Mouse (Mus musculus) hindbrain, embryonic 14.5 days (tissue): Measurements from ENCODE around the gene E330017A01Rik. TPM values are rescaled to one million over a fixed set of nuclear protein-coding genes. Genes with fewer than 3 reads are reported as not detected.

Experiments
- ATAC-seq: fragments of 200-750 bp; cut with Nextera tagmentation; 2 replicates; pipeline ENCODE4 v1.8.0; 2017; ENCODE audit warnings: moderate number of reproducible peaks, mild to moderate bottlenecking, moderate TSS enrichment, moderate library complexity; ENCODE audit not compliant: low FRiP score
- DNase-seq: peaks from one replicate; pipeline ENCODE4 v3.0.0-alpha.2; 2015; ENCODE audit warnings: low spot score
- H3K27ac ChIP-seq: fragments of 300-500 bp; sonication (generic); 2 replicates; pipeline ENCODE4 v1.5.1; 2014; ENCODE audit warnings: mild to moderate bottlenecking, moderate library complexity
- H3K27me3 ChIP-seq: fragments of 300-500 bp; sonication (generic); 2 replicates; pipeline ENCODE4 v1.6.1; 2014; ENCODE audit warnings: mild to moderate bottlenecking, low read length, mixed read lengths; ENCODE audit not compliant: control insufficient read depth, insufficient read depth
- H3K36me3 ChIP-seq: fragments of 300-500 bp; sonication (generic); replicated peaks from 2 replicates; pipeline ENCODE4 v1.6.1; 2014; ENCODE audit not compliant: control insufficient read depth, insufficient read depth
- H3K4me1 ChIP-seq: fragments of 300-500 bp; sonication (generic); replicated peaks from 2 replicates; pipeline ENCODE4 v1.6.1; 2014; ENCODE audit warnings: antibody characterized with exemption, low read length, mixed read lengths; ENCODE audit not compliant: control insufficient read depth, insufficient read depth
- H3K4me2 ChIP-seq: fragments of 300-500 bp; sonication (generic); replicated peaks from 2 replicates; pipeline ENCODE4 v1.6.1; 2014; ENCODE audit warnings: mild to moderate bottlenecking, moderate library complexity
- H3K4me3 ChIP-seq: fragments of 300-500 bp; sonication (generic); replicated peaks from 2 replicates; pipeline ENCODE4 v1.5.1; 2014; ENCODE audit warnings: mild to moderate bottlenecking, low read length
- H3K9ac ChIP-seq: fragments of 300-500 bp; sonication (generic); 2 replicates; pipeline ENCODE4 v1.6.1; 2014
- H3K9me3 ChIP-seq: fragments of 300-500 bp; sonication (generic); 2 replicates; pipeline ENCODE4 v1.6.1; 2016; ENCODE audit warnings: low read length; ENCODE audit not compliant: control insufficient read depth
- WGBS: fragments of 180-500 bp; shearing (Covaris S2); extraction: QIAGEN DNeasy Blood & Tissue Kit; methylation state at CpG from one replicate; pipeline ENCODE4 v1.1.7; 2014; 5-methylcytosine and 5-hydroxymethylcytosine counted together
- polyA plus RNA-seq: library from polyadenylated mRNA; unstranded; fragments of >200 nt; fragmentation: Nextera tagmentation; extraction: Ambion mirVana; gene quantifications from 2 replicates; pipeline ENCODE4 v1.2.1, GENCODE M21; 2014

E330017A01Rik gene
- not detected in 2 replicates for polyA plus RNA-seq

DNA sequence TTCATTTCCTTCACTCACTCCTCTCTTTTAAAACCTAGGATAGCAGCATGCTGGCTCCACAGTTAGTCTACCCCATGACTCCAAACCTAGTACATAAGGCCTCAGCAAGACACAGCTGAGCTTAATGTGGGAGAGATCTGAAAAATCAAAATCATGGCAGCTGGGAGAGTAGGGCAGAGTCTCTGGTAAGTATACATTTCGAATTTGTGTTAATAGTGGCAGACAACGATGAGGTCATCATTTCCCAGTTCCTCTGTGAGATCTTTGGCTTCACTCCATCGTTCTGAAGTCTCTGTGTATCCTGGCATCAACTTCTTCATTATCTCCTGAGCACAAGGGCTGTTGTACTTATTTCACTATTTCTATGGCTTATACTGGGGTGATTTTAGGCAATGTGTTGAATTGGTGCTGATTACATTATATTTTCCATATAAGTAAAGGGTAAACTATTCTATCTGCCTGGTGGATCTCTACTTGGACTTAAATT lies at the start of gene E330017A01Rik:
Gene E330017A01Rik, minus strand, starts transcription at position 51 of the 487 bp plus-strand sequence.
- 84% methylated on average over 3 of the region's 3 CpGs for WGBS
- H3K9ac ChIP-seq = no peak within 1 kb of the TSS
- no peak within 1 kb of the TSS for H3K27ac ChIP-seq
- H3K4me2 ChIP-seq = no peak within 1 kb of the TSS
- ATAC-seq (no peak), DNase-seq (no peak)
- H3K4me1 ChIP-seq = no peaks in the 10 kb centered on the region
- no peaks in the 10 kb centered on the region for H3K36me3 ChIP-seq
- no peaks in the 10 kb centered on the region for H3K9me3 ChIP-seq
- no peak within 1 kb of the TSS for H3K4me3 ChIP-seq
- no peaks in the 10 kb centered on the region for H3K27me3 ChIP-seq

DNA sequence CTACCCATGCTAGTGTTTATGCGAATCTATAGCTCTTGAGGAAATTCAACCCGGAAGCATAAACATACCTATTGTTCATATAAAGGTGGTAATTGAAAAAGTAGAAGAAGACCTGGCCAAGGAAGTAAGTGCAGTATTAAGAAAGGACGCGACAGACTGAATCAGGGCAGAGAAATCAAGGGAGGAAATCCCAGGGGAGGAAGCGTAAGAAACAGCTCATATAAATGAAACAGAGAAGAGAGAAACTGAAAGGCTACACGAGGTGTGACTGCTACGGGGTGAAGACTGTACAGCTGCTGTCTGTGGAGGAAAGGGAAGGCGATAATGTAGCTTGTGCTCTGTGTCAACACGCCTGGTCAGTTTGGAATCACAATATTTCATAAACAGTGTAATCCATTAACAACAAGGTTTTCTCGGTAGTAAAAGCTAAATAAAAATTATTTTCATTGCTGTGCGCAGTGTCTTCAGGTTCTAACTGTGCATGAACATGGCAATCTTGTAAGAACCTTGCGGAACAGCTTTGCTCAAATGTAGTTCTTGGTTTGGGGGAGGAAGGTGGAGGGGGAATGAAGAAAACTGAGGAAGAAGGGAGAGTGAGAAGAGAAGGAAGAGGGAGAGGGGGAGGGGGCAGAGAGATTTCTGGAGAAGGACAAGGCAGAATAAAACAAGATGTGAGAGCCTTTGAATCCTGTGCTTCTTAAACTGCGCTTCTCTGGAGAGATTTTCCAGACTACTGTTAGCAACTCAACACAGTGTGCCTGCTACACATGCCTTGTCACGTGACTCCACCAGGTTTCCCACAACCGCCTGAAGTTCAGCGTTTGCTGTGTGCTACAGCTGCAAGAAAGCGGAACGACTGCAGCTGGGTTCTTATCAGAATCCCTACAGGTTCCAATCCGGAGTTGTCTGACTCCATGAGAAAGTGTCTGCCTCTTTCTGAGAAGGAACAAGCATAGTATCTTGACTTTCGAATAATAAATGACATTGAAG lies 47.3 kb upstream of the E330017A01Rik start:
- no peaks in the 10 kb centered on the region for H3K9me3 ChIP-seq
- no peak overlapping the region for H3K4me3 ChIP-seq
- no peak for DNase-seq
- H3K27ac ChIP-seq = no peak overlapping the region
- 0 out of 2 replicates have a peak, but pooled peaks cover 5% of the 10 kb centered on the region for H3K36me3 ChIP-seq
- no peak overlapping the region for H3K9ac ChIP-seq
- no peak overlapping the region for H3K4me2 ChIP-seq
- H3K27me3 ChIP-seq = no peaks in the 10 kb centered on the region
- 85% methylated on average over 20 of the region's 20 CpGs for WGBS
- ATAC-seq = no peak
- H3K4me1 ChIP-seq = no peaks in the 10 kb centered on the region

DNA sequence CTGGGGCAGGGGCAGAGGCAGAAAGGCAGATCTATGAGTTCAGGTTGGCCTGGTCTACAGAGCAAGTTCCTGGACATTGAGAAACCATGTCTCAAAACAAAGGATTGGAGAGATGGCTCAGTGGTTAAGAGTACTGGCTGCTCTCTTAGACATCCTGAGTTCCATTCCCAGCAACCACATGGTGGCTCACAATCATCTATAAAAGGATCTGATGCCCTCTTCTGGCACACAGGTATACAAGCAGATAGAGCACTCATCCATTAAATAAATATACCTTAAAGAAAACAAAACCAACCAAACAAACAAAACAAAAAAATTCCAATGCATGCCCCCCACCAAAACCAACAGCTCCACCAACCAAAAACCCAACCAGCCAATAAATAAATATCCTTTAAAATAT lies 46.0 kb upstream of the E330017A01Rik start:
- Histone ChIP-seq H3K27ac (no peak overlapping the region), H3K9me3 (no peaks in the 10 kb centered on the region), H3K9ac (no peak overlapping the region), H3K27me3 (no peaks in the 10 kb centered on the region), H3K4me2 (no peak overlapping the region), H3K36me3 (peaks cover 10% of the 10 kb centered on the region; the same call in 1 of the 2 replicates), H3K4me3 (no peak overlapping the region), H3K4me1 (no peaks in the 10 kb centered on the region)
- no peak for ATAC-seq
- no peak for DNase-seq

DNA sequence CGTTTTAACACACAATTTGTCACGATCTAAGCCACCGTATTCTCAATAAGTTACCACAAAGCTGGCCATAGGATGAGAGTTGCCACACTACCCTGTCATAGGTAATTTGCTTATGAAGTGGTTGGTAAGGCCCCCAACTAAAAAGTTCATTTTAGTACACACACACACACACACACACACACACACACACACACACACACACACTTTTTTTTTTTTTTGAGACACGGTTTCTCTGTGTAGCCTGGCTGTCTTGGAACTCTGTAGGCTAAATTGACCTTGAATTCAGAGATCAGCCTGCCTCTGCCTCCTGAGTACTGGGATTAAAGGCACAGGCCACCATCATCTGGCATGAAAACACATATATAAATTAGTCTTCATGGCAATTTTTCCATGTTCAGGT lies 45.4 kb upstream of the E330017A01Rik start:
- H3K4me1 ChIP-seq = no peaks in the 10 kb centered on the region
- H3K27ac ChIP-seq = no peak overlapping the region
- H3K4me3 ChIP-seq = no peak overlapping the region
- DNase-seq = no peak
- H3K4me2 ChIP-seq = no peak overlapping the region
- H3K9ac ChIP-seq = no peak overlapping the region
- no peaks in the 10 kb centered on the region for H3K27me3 ChIP-seq
- H3K36me3 ChIP-seq = peaks cover 10% of the 10 kb centered on the region
- no peak for ATAC-seq
- WGBS = 94% methylated on average over 4 of the region's 4 CpGs
- H3K9me3 ChIP-seq = no peaks in the 10 kb centered on the region

DNA sequence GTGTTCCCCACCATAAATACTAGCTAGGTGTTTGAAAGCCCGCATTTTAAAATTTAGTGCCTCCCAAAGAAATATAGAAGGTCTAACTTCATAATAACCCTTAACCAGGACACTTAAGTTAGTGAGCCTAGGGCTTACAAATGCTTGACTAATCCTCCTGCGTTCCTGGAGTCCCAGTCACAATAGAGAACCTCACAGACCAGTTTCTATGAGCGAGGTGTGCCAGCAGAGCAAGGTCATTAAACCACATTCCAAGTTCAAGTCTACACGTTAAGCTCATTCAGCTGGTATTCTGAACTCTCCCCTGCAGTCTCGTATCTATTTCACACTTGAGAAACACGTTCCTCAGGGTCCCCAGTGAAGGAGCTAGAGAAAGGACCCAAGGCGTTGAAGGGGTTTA lies 44.3 kb upstream of the E330017A01Rik start:
- Histone ChIP-seq H3K36me3 (peaks cover 18% of the 10 kb centered on the region), H3K4me2 (no peak overlapping the region), H3K4me3 (no peak overlapping the region), H3K9me3 (no peaks in the 10 kb centered on the region), H3K9ac (no peak overlapping the region), H3K27ac (no peak overlapping the region), H3K4me1 (no peaks in the 10 kb centered on the region), H3K27me3 (no peaks in the 10 kb centered on the region)
- DNase-seq = no peak
- ATAC-seq = no peak
- WGBS = 87% methylated on average over 7 of the region's 7 CpGs

DNA sequence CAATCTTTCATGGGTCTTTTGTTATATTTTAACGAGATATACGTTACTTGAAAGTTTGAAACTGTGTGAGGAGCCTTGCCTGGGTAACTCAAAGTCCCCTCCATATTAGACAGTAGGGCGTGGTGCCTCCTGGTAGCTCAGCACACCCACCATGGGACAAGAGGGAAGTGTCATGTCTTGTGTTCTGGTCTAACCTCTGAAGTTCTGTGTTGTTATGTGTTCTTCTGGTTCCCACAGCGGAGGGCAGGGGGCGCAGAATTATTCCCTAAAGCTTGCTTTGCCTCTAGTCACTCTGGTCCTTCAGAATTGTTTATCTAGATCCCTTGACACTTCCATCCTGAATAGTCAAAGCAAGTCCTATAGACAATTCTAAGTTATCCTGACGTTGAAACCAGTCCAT lies 43.5 kb upstream of the E330017A01Rik start:
- Histone ChIP-seq H3K27ac (no peak overlapping the region), H3K9me3 (no peaks in the 10 kb centered on the region), H3K9ac (no peak overlapping the region), H3K4me1 (no peaks in the 10 kb centered on the region), H3K4me2 (no peak overlapping the region), H3K36me3 (peaks cover 26% of the 10 kb centered on the region), H3K4me3 (no peak overlapping the region), H3K27me3 (no peaks in the 10 kb centered on the region)
- WGBS = 92% methylated on average over 6 of the region's 6 CpGs
- no peak for ATAC-seq
- no peak for DNase-seq

DNA sequence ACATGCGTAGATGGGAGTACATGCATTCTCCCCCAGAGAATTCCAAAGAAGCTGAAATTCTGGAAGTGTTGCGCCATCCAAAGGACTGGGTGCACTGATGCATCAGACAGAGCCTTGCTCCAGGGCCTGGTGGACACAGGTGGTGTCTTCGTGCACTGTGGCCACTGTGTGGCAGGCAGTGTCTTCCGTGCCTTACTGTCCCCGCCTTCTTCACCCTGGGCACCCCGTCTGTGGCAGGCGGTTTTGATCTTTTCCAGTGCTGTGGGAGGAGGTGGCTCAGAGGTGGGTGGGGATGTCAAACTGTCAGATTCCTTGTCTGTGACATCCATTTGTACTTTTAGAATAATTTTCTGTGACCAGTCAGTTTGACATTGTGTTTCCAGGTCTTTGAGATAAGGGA lies 40.1 kb upstream of the E330017A01Rik start:
- no peak for ATAC-seq
- DNase-seq = no peak
- H3K9ac ChIP-seq = no peak overlapping the region
- no peak overlapping the region for H3K4me3 ChIP-seq
- peaks cover 56% of the 10 kb centered on the region for H3K36me3 ChIP-seq
- no peaks in the 10 kb centered on the region for H3K27me3 ChIP-seq
- H3K4me2 ChIP-seq = no peak overlapping the region
- H3K9me3 ChIP-seq = no peaks in the 10 kb centered on the region
- WGBS = 82% methylated on average over 7 of the region's 7 CpGs
- H3K27ac ChIP-seq = no peak overlapping the region
- no peaks in the 10 kb centered on the region for H3K4me1 ChIP-seq

DNA sequence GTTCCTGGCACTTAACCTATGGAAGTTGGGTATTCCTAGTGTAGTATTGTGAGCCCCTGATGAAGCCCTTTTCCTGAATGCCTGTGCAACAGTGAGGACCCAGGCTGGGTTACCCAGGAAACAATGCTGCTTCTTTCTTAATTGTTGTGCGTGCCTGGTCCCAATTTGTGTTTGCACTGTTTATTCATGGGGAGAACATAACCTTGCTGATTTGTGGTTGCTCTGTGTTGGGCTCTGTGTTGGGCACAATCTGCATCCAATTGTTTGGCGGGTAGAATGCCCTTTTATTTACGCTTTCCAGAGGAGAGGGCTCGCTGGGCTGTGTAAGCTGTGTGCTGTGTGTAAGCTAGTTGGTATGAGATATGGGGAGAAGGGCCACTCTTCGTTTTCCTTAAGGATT lies 39.0 kb upstream of the E330017A01Rik start:
- no peak overlapping the region for H3K27ac ChIP-seq
- ATAC-seq (no peak), DNase-seq (no peak)
- no peaks in the 10 kb centered on the region for H3K9me3 ChIP-seq
- no peak overlapping the region for H3K9ac ChIP-seq
- H3K4me2 ChIP-seq = no peak overlapping the region
- WGBS = 77% methylated on average over 5 of the region's 5 CpGs
- no peak overlapping the region for H3K4me3 ChIP-seq
- no peaks in the 10 kb centered on the region for H3K4me1 ChIP-seq
- no peaks in the 10 kb centered on the region for H3K27me3 ChIP-seq
- H3K36me3 ChIP-seq = peaks cover 63% of the 10 kb centered on the region

DNA sequence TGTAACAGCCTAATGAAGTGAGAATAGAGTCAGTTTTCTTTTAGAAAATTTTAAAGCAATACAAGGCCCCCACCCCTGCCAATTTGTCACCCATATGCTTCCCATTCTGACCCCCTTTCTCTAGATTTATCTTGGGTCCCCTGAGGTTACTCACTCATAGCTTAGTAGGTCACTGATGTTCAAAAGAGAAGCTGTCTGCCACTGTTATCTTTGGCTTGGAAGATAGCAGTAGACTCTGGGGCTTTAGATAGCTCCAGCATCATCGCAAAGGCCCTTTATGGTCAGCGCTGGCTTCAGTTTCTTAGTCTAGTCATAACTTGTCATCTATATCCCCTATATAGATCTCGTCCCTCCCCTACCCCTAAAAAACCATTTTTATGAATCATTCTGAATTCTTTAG lies 38.1 kb upstream of the E330017A01Rik start:
- no peak for ATAC-seq
- Histone ChIP-seq H3K27me3 (no peaks in the 10 kb centered on the region), H3K4me2 (no peak overlapping the region), H3K9ac (no peak overlapping the region), H3K36me3 (peaks cover 63% of the 10 kb centered on the region), H3K4me3 (no peak overlapping the region), H3K27ac (no peak overlapping the region), H3K4me1 (peaks cover 1% of the 10 kb centered on the region; the same call in 1 of the 2 replicates), H3K9me3 (no peaks in the 10 kb centered on the region)
- no peak for DNase-seq
- WGBS = 91% methylated on average over 3 of the region's 3 CpGs
